Mouse (Mus musculus) lung, embryonic 15.5 days (tissue): ENCODE measurements around the gene Cog8. TPM values are rescaled to one million over a fixed set of nuclear protein-coding genes. Genes with fewer than 3 reads are reported as not detected.
"Not testable (repeated sequence)": the region's sequence is repeated elsewhere in the genome, so short reads cannot be mapped to it uniquely, and the experiment has no call there.

Experiments
- ATAC-seq: fragments of 200-750 bp; cut with Nextera tagmentation; 2 replicates; pipeline ENCODE4 v1.8.0; 2017; ENCODE audit warnings: moderate number of reproducible peaks, borderline replicate concordance; ENCODE audit not compliant: low FRiP score, low TSS enrichment; ENCODE audit errors: extremely low read depth
- H3K27ac ChIP-seq: fragments of 300-500 bp; sonication (generic); 2 replicates; pipeline ENCODE4 v1.5.1; 2015; ENCODE audit warnings: moderate library complexity, mild to moderate bottlenecking, inconsistent platforms
- H3K27me3 ChIP-seq: fragments of 300-500 bp; sonication (generic); 2 replicates; pipeline ENCODE4 v1.6.1; 2015; ENCODE audit warnings: inconsistent platforms
- H3K36me3 ChIP-seq: fragments of 300-500 bp; sonication (generic); 2 replicates; pipeline ENCODE4 v1.6.1; 2015; ENCODE audit warnings: inconsistent platforms
- H3K4me1 ChIP-seq: fragments of 300-500 bp; sonication (generic); 2 replicates; pipeline ENCODE4 v1.6.1; 2015; ENCODE audit warnings: inconsistent platforms
- H3K4me2 ChIP-seq: fragments of 300-500 bp; sonication (generic); 2 replicates; pipeline ENCODE4 v1.6.1; 2015; ENCODE audit warnings: inconsistent platforms, mild to moderate bottlenecking, moderate library complexity
- H3K4me3 ChIP-seq: fragments of 300-500 bp; sonication (generic); 2 replicates; pipeline ENCODE4 v1.5.1; 2015; ENCODE audit warnings: mild to moderate bottlenecking, inconsistent platforms
- H3K9ac ChIP-seq: fragments of 300-500 bp; sonication (generic); 2 replicates; pipeline ENCODE4 v1.6.1; 2015; ENCODE audit warnings: inconsistent platforms
- H3K9me3 ChIP-seq: fragments of 300-500 bp; sonication (generic); 2 replicates; pipeline ENCODE4 v1.6.1; 2016; ENCODE audit warnings: inconsistent platforms
- WGBS: fragments of 180-500 bp; shearing (Covaris S2); methylation state at CpG from one replicate; pipeline ENCODE4 v1.1.7; 2015; 5-methylcytosine and 5-hydroxymethylcytosine counted together
- microRNA-seq: library from miRNA; unstranded; fragments of <30 nt; microRNA quantifications from one replicate; pipeline ENCODE4, GENCODE M21; 2016
- polyA plus RNA-seq: library from polyadenylated mRNA; unstranded; fragments of >200 nt; fragmentation: Nextera tagmentation; extraction: Ambion mirVana; gene quantifications from 2 replicates; pipeline ENCODE4 v1.2.1, GENCODE M21; 2015

The Cog8 gene
- polyA plus RNA-seq, 1 experiment from 2014 or later = 40.1 TPM

DNA sequence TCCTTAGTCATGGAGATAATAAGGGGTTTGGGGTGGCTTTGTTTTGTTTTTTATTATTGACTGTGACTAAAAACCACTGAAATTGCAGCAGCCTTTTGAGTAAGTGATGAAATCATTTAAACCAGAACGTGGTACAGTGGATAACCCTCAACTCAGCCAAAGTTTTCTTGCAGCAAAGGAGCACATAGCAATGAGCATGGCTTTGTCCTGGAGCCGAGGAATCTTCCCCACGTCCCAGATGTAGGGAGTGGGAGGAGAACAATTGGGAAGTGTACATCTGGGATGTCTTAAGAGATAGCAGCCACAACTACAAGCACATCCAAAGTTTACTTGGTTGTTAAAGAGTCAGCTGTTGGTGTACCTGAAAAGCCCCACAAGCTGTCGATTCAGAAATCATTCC lies 59.1 kb downstream of the Cog8 start:
- H3K9me3 ChIP-seq = no peaks in the 10 kb centered on the region
- no peaks in the 10 kb centered on the region for H3K27me3 ChIP-seq
- 83% methylated on average over 4 of the region's 4 CpGs for WGBS
- no peak overlapping the region for H3K4me2 ChIP-seq
- H3K27ac ChIP-seq = no peak overlapping the region
- H3K4me3 ChIP-seq = no peak overlapping the region
- no peak overlapping the region for H3K9ac ChIP-seq
- no peak for ATAC-seq
- H3K4me1 ChIP-seq = no peaks in the 10 kb centered on the region
- peaks cover 10% of the 10 kb centered on the region; the same call in 1 of the 2 replicates for H3K36me3 ChIP-seq

DNA sequence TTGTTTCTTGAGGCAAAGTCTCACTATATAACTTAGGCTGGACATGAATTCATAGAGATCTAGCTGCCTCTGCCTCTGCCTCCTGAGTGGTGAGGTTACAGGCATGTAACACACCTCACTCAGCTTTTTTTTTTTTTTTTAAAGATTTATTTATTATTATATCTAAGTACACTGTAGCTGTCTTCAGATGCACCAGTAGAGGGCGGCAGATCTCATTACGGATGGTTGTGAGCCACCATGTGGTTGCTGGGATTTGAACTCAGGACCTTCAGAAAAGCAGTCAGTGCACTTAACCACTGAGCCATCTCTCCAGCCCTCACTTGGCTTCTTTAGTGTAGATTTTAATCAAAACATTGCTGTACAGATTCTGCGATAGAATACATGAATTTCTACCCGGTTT lies 60.1 kb downstream of the Cog8 start:
- not testable (repeated sequence) for H3K4me1 ChIP-seq, H3K4me3 ChIP-seq, ATAC-seq, H3K27ac ChIP-seq, H3K4me2 ChIP-seq, H3K27me3 ChIP-seq, H3K9me3 ChIP-seq, H3K9ac ChIP-seq
- peaks cover 18% of the 10 kb centered on the region; the same call in 1 of the 2 replicates for H3K36me3 ChIP-seq
- WGBS = 85% methylated on average over 4 of the region's 4 CpGs

Small RNAs within 50 kb of the gene (microRNA-seq; reads per million reads assigned to microRNA genes)
- not detected for gene Mir7075

Other genes with a start within 250 kb of the Cog8 start
- 0.15 and 0.23 TPM in 2 replicates for gene Has3, start 186.4 kb downstream of the Cog8 start, polyA plus RNA-seq
- gene Utp4, start 163.1 kb downstream of the Cog8 start, polyA plus RNA-seq = 66.5 and 68.6 TPM in 2 replicates
- 17.2 and 17.8 TPM in 2 replicates for gene Sntb2, start 120.9 kb downstream of the Cog8 start, polyA plus RNA-seq
- gene Vps4a, start 25.5 kb downstream of the Cog8 start, polyA plus RNA-seq = 65.7 and 68.9 TPM in 2 replicates
- gene Pdf, start 8.1 kb downstream of the Cog8 start, polyA plus RNA-seq = 46.9 and 50.3 TPM in 2 replicates
- gene Nip7, start 188 bp upstream of the Cog8 start, polyA plus RNA-seq = 79.9 and 81.0 TPM in 2 replicates
- gene Tmed6, start 9.0 kb upstream of the Cog8 start, polyA plus RNA-seq = 1.3 and 2.1 TPM in 2 replicates
- gene Terf2, start 39.9 kb upstream of the Cog8 start, polyA plus RNA-seq = 16.4 and 17.0 TPM in 2 replicates
- gene Cyb5b, start 94.0 kb upstream of the Cog8 start, polyA plus RNA-seq = 87.3 and 88.3 TPM in 2 replicates
- gene Nfat5, start 236.8 kb upstream of the Cog8 start, polyA plus RNA-seq = 9.2 and 12.5 TPM in 2 replicates